Comparison of ENCODE assay signal across 25 mouse cellular contexts in the genomic region with DNA sequence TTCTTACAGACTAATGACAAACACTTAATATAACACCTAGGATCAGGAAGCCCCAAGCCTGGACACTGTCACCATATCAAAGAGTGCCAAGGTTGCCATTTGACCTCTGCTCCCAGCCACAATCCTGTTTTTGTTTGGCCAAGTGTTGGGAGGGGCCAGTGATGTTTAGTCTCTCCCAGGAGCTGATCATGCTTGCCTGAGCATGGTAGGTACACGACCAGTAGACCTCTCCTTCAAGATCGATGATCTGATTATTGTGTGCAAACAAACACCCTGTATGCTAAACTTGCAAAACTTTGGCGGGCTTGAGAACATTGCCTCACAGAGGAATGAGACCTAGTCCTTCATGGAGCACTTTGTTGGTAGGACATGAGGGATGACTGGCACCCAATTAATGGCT. TPM values are rescaled to one million over a fixed set of nuclear protein-coding genes. Genes with fewer than 3 reads are reported as not detected.
"Had no signal": no experiment of that assay in that cellular context is flagged by ENCODE, and none has a peak within 500 bp of the region (broad histone marks: within the 10 kb centered on the region; RNA-seq: fewer than 3 reads in every experiment).

No protein-coding gene starts in this region.

- H3K9ac ChIP-seq: lung, embryonic 15.5 days; midbrain, embryonic 13.5 days; midbrain, embryonic 15.5 days; neural tube, embryonic 12.5 days; stomach, embryonic 15.5 days had no signal

- DNase-seq: lung, adult 2 months; lung, postnatal 14 days; lung, postnatal 36 days; right cerebral cortex, postnatal 14 days; thymus, adult 2 months; thymus, postnatal 25 days; thymus, postnatal 4 days had no signal

- H3K36me3 ChIP-seq: lung, embryonic 15.5 days; midbrain, embryonic 13.5 days; midbrain, embryonic 15.5 days; neural tube, embryonic 12.5 days; stomach, embryonic 15.5 days had no signal

- H3K9me3 ChIP-seq: lung, embryonic 15.5 days; neural tube, embryonic 12.5 days; stomach, embryonic 15.5 days had no signal

- H3K4me3 ChIP-seq: lung, embryonic 15.5 days; megakaryocyte, embryonic 14.5 days; midbrain, embryonic 13.5 days; midbrain, embryonic 15.5 days; neural tube, embryonic 12.5 days; stomach, embryonic 15.5 days had no signal

- H3K27ac ChIP-seq: lung, embryonic 15.5 days; macrophage; midbrain, embryonic 13.5 days; midbrain, embryonic 15.5 days; neural tube, embryonic 12.5 days; stomach, embryonic 15.5 days; stomach, postnatal 0 days had no signal

- H3K4me2 ChIP-seq: lung, embryonic 15.5 days; midbrain, embryonic 11.5 days; midbrain, embryonic 13.5 days; midbrain, embryonic 15.5 days; neural tube, embryonic 12.5 days; stomach, embryonic 15.5 days had no signal

- H3K4me1 ChIP-seq: lung, embryonic 15.5 days; megakaryocyte, embryonic 14.5 days; midbrain, embryonic 13.5 days; midbrain, embryonic 15.5 days; neural tube, embryonic 12.5 days; stomach, embryonic 15.5 days had no signal

- H3K27me3 ChIP-seq: lung, embryonic 15.5 days; midbrain, embryonic 13.5 days; midbrain, embryonic 15.5 days; neural tube, embryonic 12.5 days; stomach, embryonic 15.5 days had no signal

- ATAC-seq: lung, postnatal 0 days; midbrain, embryonic 13.5 days; midbrain, embryonic 15.5 days had no signal

RNA-seq across cellular contexts. Expression of gene Cyp2d9, which starts 9.8 kb away (rescaled TPM):
- total RNA-seq: megakaryocyte progenitor cell, adult 5-6 weeks; midbrain, postnatal 0 days; monocyte, adult 5-6 weeks; neutrophil, adult 5-6 weeks had no signal
- polyA plus RNA-seq: lung, embryonic 15.5 days; lung, postnatal 0 days; macrophage; midbrain, embryonic 11.5 days; midbrain, embryonic 13.5 days; midbrain, embryonic 15.5 days; midbrain, postnatal 0 days; neural tube, embryonic 12.5 days; neural tube, embryonic 14.5 days; spleen, adult 2 months; testis, adult 2 months; urinary bladder, adult 2 months had no signal

RNA-seq across cellular contexts. Expression of gene Cyp2d10, which starts 16.5 kb away (rescaled TPM):
- total RNA-seq: megakaryocyte progenitor cell, adult 5-6 weeks; midbrain, postnatal 0 days; monocyte, adult 5-6 weeks; neutrophil, adult 5-6 weeks had no signal
- polyA plus RNA-seq: lung, embryonic 15.5 days; lung, postnatal 0 days; macrophage; midbrain, embryonic 11.5 days; midbrain, embryonic 13.5 days; midbrain, embryonic 15.5 days; midbrain, postnatal 0 days; neural tube, embryonic 12.5 days; neural tube, embryonic 14.5 days; testis, adult 2 months; urinary bladder, adult 2 months had no signal

RNA-seq across cellular contexts. Expression of gene Cyp2d11, which starts 29.6 kb away (rescaled TPM):
- total RNA-seq: megakaryocyte progenitor cell, adult 5-6 weeks; midbrain, postnatal 0 days; monocyte, adult 5-6 weeks; neutrophil, adult 5-6 weeks had no signal
- polyA plus RNA-seq: lung, adult 2 months; lung, embryonic 15.5 days; lung, postnatal 0 days; macrophage; midbrain, embryonic 11.5 days; midbrain, embryonic 13.5 days; midbrain, embryonic 15.5 days; midbrain, postnatal 0 days; neural tube, embryonic 12.5 days; neural tube, embryonic 14.5 days; spleen, adult 2 months; stomach, embryonic 15.5 days; stomach, postnatal 0 days; testis, adult 2 months; thymus, adult 2 months; urinary bladder, adult 2 months had no signal

RNA-seq across cellular contexts. Expression of gene Cyp2d22, which starts 43.4 kb away (rescaled TPM):
- polyA plus RNA-seq: macrophage had no signal
